Mouse (Mus musculus): ENCODE measurements around the gene Ilk.

The Ilk gene

DNA sequence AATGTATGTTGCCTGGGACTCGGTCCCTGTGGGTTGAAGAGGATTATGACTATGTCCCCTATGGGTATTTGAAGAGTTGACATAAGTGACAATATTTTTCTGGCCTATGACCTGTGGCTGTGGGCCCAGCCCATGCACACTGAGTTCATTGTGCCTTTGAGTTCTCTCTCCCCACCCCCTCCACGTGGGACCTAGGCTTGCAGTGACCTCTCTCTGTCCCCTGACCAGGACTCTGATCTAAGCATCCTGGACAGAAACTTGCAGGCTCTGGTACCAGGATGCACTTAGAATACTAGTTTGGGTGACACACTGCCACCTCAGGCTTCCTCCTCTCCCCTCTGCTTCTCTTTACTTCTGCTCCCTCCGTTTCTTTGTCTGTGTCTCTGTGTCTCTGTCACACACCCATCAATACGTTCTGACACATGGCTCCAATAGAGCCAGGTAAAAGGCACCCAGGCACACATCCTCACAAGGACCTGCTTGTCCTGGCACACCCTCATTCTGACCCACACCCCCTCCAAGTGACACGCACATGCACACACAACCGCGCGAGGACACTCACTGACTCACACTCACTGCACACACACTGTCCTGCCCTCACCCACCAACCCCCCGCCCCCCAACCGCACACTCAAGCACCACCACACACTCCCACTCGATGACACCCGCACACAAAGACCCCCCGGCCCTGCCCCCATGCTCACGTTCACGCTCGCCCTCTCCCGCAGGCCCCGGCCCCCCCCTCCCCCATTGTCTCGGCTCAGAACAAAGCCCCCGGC, 50.3 kb downstream of the Ilk start:
- no peak for DNase-seq

DNA sequence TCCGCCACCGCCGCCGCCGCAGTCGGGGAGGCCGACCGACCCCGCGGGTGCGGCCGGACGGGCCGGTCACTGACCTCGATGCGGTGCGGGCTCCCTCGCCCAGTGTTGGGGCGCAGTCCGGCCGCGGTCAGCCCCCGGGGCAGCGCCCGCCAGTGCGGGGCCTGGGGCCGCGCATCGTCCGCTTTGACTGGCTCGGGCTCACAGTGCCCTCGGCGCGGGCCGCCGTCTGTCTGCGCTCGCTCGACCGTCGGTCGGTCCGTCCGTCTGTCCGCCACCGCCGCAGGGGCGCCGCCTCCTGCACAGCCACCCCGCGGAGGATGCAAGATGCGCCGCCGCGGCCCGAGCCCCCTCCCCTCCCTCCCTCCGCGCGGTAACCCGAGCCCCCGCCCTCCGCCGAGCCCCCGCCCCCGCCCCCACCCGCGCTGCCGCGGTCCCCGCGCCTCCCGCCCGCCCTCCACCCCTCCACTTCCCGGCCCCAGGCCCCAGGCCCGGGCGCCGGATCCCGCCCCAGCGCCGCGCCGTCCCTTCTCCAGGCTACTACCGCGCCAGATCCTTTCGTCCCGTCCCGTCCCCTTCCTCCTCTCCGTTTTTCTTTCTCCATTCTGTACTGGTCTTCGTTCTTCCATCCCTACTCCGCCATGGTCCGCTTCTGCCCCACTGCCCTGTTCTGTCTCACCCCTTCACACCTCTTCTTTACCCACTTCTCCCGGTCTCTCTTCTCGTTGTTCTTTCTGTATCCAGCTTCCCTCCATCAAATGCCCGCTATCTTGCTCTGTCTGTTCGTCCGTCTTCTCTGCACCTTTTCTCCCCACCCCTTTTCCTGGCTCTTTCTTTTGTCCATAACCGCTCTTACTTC, 51.1 kb downstream of the Ilk start, which contains the start of gene Dchs1:
Gene Dchs1, minus strand, starts transcription at position 370 of the 856 bp plus-strand sequence.
- DNase-seq, result peak in 1 of 2 experiments; percentile 26

DNA sequence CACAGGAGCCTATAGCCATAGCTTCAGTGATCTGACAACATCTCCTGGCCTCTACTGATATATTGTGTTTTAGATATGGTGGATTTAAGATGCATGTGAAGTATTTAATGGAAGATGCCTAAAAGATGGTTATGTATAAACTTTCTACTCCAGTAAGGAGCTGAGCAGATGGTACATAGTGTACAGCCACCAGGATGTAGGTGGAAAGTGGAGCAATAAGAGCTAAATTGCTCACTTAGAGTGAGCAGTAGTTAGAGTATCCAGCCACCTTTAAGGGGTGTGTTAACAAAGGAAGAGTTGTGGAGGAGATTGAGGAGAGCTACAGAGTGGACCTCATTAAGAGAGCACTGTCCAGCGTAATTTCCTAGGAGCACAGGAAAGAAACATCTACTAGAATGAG, 54.8 kb downstream of the Ilk start:
- no peak for DNase-seq
